Mouse (Mus musculus) skeletal muscle tissue, postnatal 0 days (tissue): ENCODE results near the gene Zfp93. TPM values are rescaled to one million over a fixed set of nuclear protein-coding genes. Genes with fewer than 3 reads are reported as not detected.

Experiments
- polyA plus RNA-seq: library from polyadenylated mRNA; unstranded; fragments of >200 nt; fragmentation: Nextera tagmentation; extraction: Ambion mirVana; gene quantifications from 2 replicates; pipeline ENCODE4 v1.2.1, GENCODE M21; 2015

The Zfp93 gene
- polyA plus RNA-seq: 3.5 and 4.0 TPM in 2 replicates

DNA sequence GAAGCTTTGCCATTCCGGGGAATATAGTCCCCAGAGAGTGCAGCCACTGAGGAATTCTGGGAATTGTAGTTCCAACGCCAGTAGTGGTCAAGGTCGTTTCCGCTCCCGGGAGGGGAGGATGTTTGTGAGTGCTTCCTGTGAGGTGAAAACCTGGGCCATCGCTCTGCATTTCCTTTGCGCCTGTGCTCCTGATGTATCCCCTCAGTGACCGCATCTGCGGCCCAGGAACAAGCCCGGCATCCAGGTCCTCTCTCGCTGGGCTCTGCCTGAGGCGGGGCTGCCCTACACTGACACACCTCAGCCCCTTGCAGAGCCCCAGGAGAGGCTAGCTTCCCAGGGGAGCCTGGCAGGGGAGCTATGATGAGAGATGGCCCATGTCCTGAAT lies at the start of gene Zfp93:
Gene Zfp93 (plus strand): TSS at position 133 of the 385 bp plus-strand sequence.

DNA sequence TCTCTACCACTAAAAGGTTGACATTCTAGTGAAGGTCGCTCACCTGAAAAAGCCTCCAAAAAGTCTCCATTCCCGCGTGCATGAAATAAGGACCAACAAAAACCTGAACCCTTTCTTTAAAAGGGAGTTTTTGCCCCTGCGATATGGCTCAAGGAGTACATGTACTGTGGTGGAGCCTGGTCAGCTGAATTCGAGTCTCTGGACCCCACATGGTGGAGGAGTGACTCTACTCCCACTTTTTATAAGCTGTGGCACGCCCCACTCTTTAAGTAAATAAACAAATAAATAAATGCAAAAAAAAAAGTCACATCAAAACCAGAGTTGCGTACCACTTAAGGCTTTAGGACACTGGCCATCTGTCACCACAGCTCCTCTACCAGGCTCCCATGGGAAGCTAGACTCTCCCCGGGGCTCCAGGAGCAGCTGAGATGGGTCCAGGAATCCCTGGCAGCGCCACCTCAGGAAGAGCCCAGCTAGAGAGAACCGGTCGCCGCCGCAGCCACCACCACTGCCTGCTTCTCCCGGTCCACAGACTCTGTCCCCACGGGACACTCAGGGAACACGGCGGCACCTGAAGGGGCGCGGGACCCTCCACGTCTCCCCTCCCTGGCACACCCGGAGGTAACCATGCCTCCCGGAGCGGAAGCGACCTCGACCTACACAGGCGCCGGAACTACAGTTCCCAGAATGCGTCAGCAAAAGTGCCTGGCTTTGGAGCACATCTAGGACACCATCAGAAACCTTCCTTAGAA lies 33.0 kb upstream of the Zfp93 start, which contains the start of gene Zfp109:
Gene Zfp109 (minus strand): TSS at position 521 of the 752 bp plus-strand sequence.

GRCm38 (mm10) chr7:24254633-24255474 lies 15.4 kb upstream of the Zfp93 start, which contains the start of gene Zfp108:
Gene Zfp108 (plus strand): TSS chr7:24254794.

DNA sequence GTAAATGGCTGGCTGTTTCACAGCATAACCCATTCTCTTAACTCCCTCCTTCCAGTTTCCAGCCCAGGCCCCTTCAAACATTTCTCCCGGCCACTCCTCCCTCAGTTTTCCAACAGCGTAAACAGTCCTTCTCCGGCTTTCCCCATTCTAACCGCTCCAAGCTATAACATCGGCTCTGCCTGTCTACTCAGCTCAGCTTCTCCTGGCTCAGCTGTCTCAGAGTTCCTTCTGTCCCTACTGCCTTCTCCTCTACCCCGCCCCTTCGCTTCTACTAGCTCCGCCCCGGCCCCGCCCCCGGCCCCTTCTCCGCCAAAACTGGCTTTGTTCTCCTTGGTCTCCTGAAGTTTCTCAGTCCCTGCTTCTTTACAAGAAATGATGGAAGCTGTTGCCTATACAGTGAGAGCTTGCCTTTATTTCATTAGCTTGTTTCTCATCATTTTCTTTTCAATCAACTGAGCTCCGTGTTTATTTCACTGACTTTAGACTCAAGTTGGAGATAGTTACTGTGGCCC lies 30.6 kb downstream of the Zfp93 start, which contains the start of gene Zfp61:
Gene Zfp61 (minus strand): TSS at position 462 of the 512 bp plus-strand sequence.

GRCm38 (mm10) chr7:24316567-24317092 lies 46.4 kb downstream of the Zfp93 start, which contains the start of gene Zfp94:
Gene Zfp94 (minus strand): TSS chr7:24316666.

Other genes starting within 250 kb of the Zfp93 start
- not detected in 2 replicates for gene Vmn1r183, start 217.2 kb upstream of the Zfp93 start, polyA plus RNA-seq
- 4.3 and 5.5 TPM in 2 replicates for gene Zfp180, start 188.5 kb upstream of the Zfp93 start, polyA plus RNA-seq
- gene Zfp112, start 158.1 kb upstream of the Zfp93 start, polyA plus RNA-seq: 3.9 and 4.4 TPM in 2 replicates
- 6.6 and 7.2 TPM in 2 replicates for gene Zfp235, start 136.3 kb upstream of the Zfp93 start, polyA plus RNA-seq
- 0.57 and 0.59 TPM in 2 replicates for gene Zfp114, start 95.4 kb upstream of the Zfp93 start, polyA plus RNA-seq
- gene Zfp111, start 59.0 kb upstream of the Zfp93 start, polyA plus RNA-seq: 2.2 and 2.8 TPM in 2 replicates
- gene Zfp109, start 32.9 kb upstream of the Zfp93 start, polyA plus RNA-seq: 0.95 and 1.2 TPM in 2 replicates
- gene Zfp108, start 15.6 kb upstream of the Zfp93 start, polyA plus RNA-seq: 1.3 and 1.7 TPM in 2 replicates
- 9.6 and 11.4 TPM in 2 replicates for gene Zfp61, start 30.8 kb downstream of the Zfp93 start, polyA plus RNA-seq
- gene Zfp94, start 46.2 kb downstream of the Zfp93 start, polyA plus RNA-seq: 4.2 and 5.6 TPM in 2 replicates
- gene Tescl, start 63.5 kb downstream of the Zfp93 start, polyA plus RNA-seq: not detected in 2 replicates
- 5.3 TPM in 1 of 2 replicates, not detected in the other for gene Lypd5, start 78.8 kb downstream of the Zfp93 start, polyA plus RNA-seq
- gene Kcnn4, start 99.8 kb downstream of the Zfp93 start, polyA plus RNA-seq: 0.51 and 0.79 TPM in 2 replicates
- 12.9 and 13.7 TPM in 2 replicates for gene Smg9, start 129.2 kb downstream of the Zfp93 start, polyA plus RNA-seq
- 0.42 and 0.62 TPM in 2 replicates for gene Irgc1, start 181.9 kb downstream of the Zfp93 start, polyA plus RNA-seq
- gene Plaur, start 192.1 kb downstream of the Zfp93 start, polyA plus RNA-seq: 3.4 and 4.1 TPM in 2 replicates
- gene Cadm4, start 211.6 kb downstream of the Zfp93 start, polyA plus RNA-seq: 3.8 and 6.0 TPM in 2 replicates
- gene Zfp428, start 236.6 kb downstream of the Zfp93 start, polyA plus RNA-seq: 23.6 and 25.5 TPM in 2 replicates
- 0.15 TPM in 1 of 2 replicates, not detected in the other for gene AC161166.1, start 242.0 kb downstream of the Zfp93 start, polyA plus RNA-seq